Mouse (Mus musculus): ENCODE measurements around the gene Gm48552.

The Gm48552 gene

GRCm38 (mm10) chr10:81362336-81362949, 26.4 kb upstream of the Gm48552 start:
- no peak for DNase-seq (ENCODE audit: low read depth)

GRCm38 (mm10) chr10:81363436-81364346, 25.1 kb upstream of the Gm48552 start:
- no peak for DNase-seq (ENCODE audit: low read depth)

GRCm38 (mm10) chr10:81364666-81365065, 24.1 kb upstream of the Gm48552 start:
- no peak for DNase-seq (ENCODE audit: low read depth)

GRCm38 (mm10) chr10:81365073-81365472, 23.7 kb upstream of the Gm48552 start:
- DNase-seq (ENCODE audit: low read depth): no peak

- no peak for DNase-seq (ENCODE audit: low read depth)
Observed at GRCm38 (mm10) chr10:81365672-81366476, 22.9 kb upstream of the Gm48552 start, which contains the start of gene 4930404N11Rik. 4930404N11Rik (minus strand) TSS chr10:81365816.

GRCm38 (mm10) chr10:81366477-81367206, 22.2 kb upstream of the Gm48552 start:
- no peak for DNase-seq (ENCODE audit: low read depth)

GRCm38 (mm10) chr10:81367207-81367495, 21.7 kb upstream of the Gm48552 start:
- DNase-seq (ENCODE audit: low read depth): no peak

- DNase-seq (ENCODE audit: low read depth): no peak
Observed at GRCm38 (mm10) chr10:81375322-81375721, 13.5 kb upstream of the Gm48552 start.

- peak; percentile 38 for DNase-seq (ENCODE audit: low read depth)
Observed at GRCm38 (mm10) chr10:81376561-81377361, 12.0 kb upstream of the Gm48552 start.

- DNase-seq (ENCODE audit: low read depth): peak; percentile 46
Observed at GRCm38 (mm10) chr10:81377362-81377664, 11.5 kb upstream of the Gm48552 start.

- no peak for DNase-seq (ENCODE audit: low read depth)
Observed at GRCm38 (mm10) chr10:81377793-81378552, 10.8 kb upstream of the Gm48552 start, which contains the start of gene Fzr1. Fzr1 (minus strand) TSS chr10:81378516.

GRCm38 (mm10) chr10:81378553-81379182, 10.1 kb upstream of the Gm48552 start:
- peak; percentile 100 for DNase-seq (ENCODE audit: low read depth)

- no peak for DNase-seq (ENCODE audit: low read depth)
Observed at GRCm38 (mm10) chr10:81379183-81379553, 9.6 kb upstream of the Gm48552 start.

- DNase-seq (ENCODE audit: low read depth): no peak
Observed at GRCm38 (mm10) chr10:81379809-81380378, 8.9 kb upstream of the Gm48552 start.

GRCm38 (mm10) chr10:81382039-81382438, 6.8 kb upstream of the Gm48552 start:
- peak; percentile 57 for DNase-seq (ENCODE audit: low read depth)

GRCm38 (mm10) chr10:81383802-81384604, 4.8 kb upstream of the Gm48552 start, which contains the start of the genes Dohh and Gm48551:
Dohh (plus strand) TSS chr10:81384428.
Gm48551 (plus strand) TSS chr10:81384466.
- DNase-seq (ENCODE audit: low read depth): peak; percentile 97

GRCm38 (mm10) chr10:81384605-81384982, 4.2 kb upstream of the Gm48552 start:
- DNase-seq (ENCODE audit: low read depth): no peak

GRCm38 (mm10) chr10:81385603-81386306, 3.0 kb upstream of the Gm48552 start:
- no peak for DNase-seq (ENCODE audit: low read depth)
